Mouse (Mus musculus) hindbrain, postnatal 0 days (tissue): ENCODE measurements at regions not wholly inside any gene's neighbourhood (a gene's known extent, or its start where the extent isn't known, plus 50 kb on each side); places are given as distances from the start of the nearest gene placed in this dataset.

Experiments
- ATAC-seq: fragments of 200-750 bp; cut with Nextera tagmentation; 2 replicates; pipeline ENCODE4 v1.8.0; 2017; ENCODE audit warnings: mild to moderate bottlenecking, moderate TSS enrichment, moderate library complexity
- DNase-seq: peaks from one replicate; pipeline ENCODE4 v3.0.0-alpha.2; 2015; ENCODE audit warnings: low spot score
- H3K27ac ChIP-seq: fragments of 300-500 bp; sonication (generic); 2 replicates; pipeline ENCODE4 v1.5.1; 2014; ENCODE audit warnings: mild to moderate bottlenecking
- H3K27me3 ChIP-seq: fragments of 300-500 bp; sonication (generic); 2 replicates; pipeline ENCODE4 v1.6.1; 2014; ENCODE audit warnings: low read length, mixed read lengths; ENCODE audit not compliant: insufficient read depth
- H3K36me3 ChIP-seq: fragments of 300-500 bp; sonication (generic); 2 replicates; pipeline ENCODE4 v1.6.1; 2014; ENCODE audit warnings: low read length, mixed read lengths; ENCODE audit not compliant: insufficient read depth
- H3K4me1 ChIP-seq: fragments of 300-500 bp; sonication (generic); 2 replicates; pipeline ENCODE4 v1.6.1; 2014; ENCODE audit warnings: antibody characterized with exemption, low read length, mixed read lengths; ENCODE audit not compliant: insufficient read depth
- H3K4me2 ChIP-seq: fragments of 300-500 bp; sonication (generic); 2 replicates; pipeline ENCODE4 v1.6.1; 2014; ENCODE audit warnings: low read depth, mild to moderate bottlenecking, low read length, moderate library complexity, mixed read lengths
- H3K4me3 ChIP-seq: fragments of 300-500 bp; sonication (generic); 2 replicates; pipeline ENCODE4 v1.5.1; 2014; ENCODE audit warnings: low read length
- H3K9ac ChIP-seq: fragments of 300-500 bp; sonication (generic); replicated peaks from 2 replicates; pipeline ENCODE4 v1.6.1; 2014; ENCODE audit warnings: mild to moderate bottlenecking, low read length, moderate library complexity, mixed read lengths
- H3K9me3 ChIP-seq: fragments of 300-500 bp; sonication (generic); 2 replicates; pipeline ENCODE4 v1.6.1; 2016; ENCODE audit warnings: low read length, mixed read lengths
- CTCF ChIP-seq: IDR thresholded peaks from 2 replicates; pipeline ENCODE4 v1.5.1; 2016; ENCODE audit warnings: antibody characterized with exemption, control low read depth, low read depth
- WGBS: fragments of 180-500 bp; shearing (Covaris S2); extraction: QIAGEN DNeasy Blood & Tissue Kit; methylation state at CpG from one replicate; pipeline ENCODE4 v1.1.7; 2014; 5-methylcytosine and 5-hydroxymethylcytosine counted together

DNA sequence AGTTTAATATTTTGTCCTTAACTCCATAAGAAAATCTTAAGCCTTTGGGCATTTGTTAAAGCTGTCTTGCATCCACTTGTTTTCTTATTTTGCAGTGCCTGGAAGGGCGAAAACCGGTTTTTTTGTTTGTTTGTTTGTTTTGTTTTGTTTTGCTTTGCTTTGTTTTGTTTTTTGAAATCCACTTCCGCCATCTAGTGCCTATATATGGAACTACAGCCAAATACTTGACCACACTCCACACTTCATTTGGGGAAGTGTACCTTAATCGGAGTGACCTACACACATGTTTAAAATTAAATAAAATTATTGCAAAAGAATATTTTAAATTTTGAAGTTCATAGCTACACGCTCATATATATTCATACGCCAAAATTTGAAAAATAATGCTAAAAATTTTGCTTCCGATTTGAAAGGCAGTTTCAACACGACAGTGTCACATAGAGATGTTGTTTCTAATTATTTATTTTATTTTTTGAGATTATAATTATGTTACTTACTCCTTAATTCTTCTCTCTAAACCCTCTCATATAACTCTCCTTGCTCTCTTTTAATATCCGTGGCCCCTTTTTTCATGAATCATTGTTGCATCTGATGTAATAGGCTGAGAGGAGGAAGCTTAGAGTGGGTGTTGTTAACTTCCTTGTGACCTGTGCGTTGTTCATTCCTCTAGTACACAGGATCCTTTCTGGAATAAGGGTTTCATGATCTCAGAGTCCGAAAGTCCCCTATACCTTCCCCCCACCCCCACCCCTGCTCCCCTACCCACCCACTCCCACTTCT, 205.4 kb upstream of the Pof1b start:
- Histone ChIP-seq H3K9ac (no peak overlapping the region), H3K27me3 (no peaks in the 10 kb centered on the region), H3K27ac (no peak overlapping the region), H3K36me3 (no peaks in the 10 kb centered on the region), H3K4me1 (no peaks in the 10 kb centered on the region), H3K9me3 (no peaks in the 10 kb centered on the region), H3K4me2 (no peak overlapping the region), H3K4me3 (no peak overlapping the region)
- DNase-seq (peak; percentile 23), ATAC-seq (no peak)
- 44% methylated on average over 11 of the region's 11 CpGs for WGBS
- TF ChIP-seq CTCF: peak; percentile 63

DNA sequence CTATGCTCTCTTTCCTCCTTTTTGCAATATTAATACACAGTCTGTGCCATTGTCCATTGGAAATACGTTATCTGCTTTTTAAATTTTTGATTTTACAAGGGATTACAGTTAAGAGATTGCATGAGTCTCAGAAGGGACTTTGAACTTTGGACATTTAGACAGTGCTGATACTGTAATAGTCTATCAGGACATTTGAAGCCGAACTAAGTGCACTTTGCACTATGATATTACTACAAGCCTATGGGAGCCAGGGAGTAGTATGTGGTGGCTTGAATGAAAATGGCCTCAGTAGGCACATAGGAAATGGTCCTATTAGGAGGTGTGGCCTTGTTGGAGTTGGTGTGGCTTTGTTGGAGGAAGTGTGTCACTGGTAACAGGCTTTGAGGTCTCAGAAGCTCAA, 188.1 kb upstream of the Pof1b start:
- 80% methylated on average over 2 of the region's 2 CpGs for WGBS
- H3K9ac ChIP-seq: no peak overlapping the region

More for the DNA sequence above, 188.1 kb upstream of the Pof1b start:
- Histone ChIP-seq H3K4me2 (no peak overlapping the region), H3K4me1 (no peaks in the 10 kb centered on the region), H3K27ac (no peak overlapping the region), H3K9me3 (no peaks in the 10 kb centered on the region), H3K27me3 (no peaks in the 10 kb centered on the region), H3K4me3 (no peak overlapping the region), H3K36me3 (no peaks in the 10 kb centered on the region)
- DNase-seq (no peak), ATAC-seq (no peak)
- no peak for TF ChIP-seq CTCF
